ENCODE assay signal across 10 mouse cellular contexts in genomic region chr13:85430040-85430439, GRCm38 (mm10).
DNase-seq lines count a peak whose midpoint lies in the region; ATAC-seq and TF ChIP-seq lines count a peak whose summit lies in the region.
"Had no signal": no experiment of that assay in that cellular context is flagged by ENCODE, and none has a peak within 500 bp of the region (broad histone marks: within the 10 kb centered on the region; RNA-seq: fewer than 3 reads in every experiment).

No protein-coding gene starts in this region.

- H3K36me3 ChIP-seq in heart, embryonic 12.5 days, result no peaks in the 10 kb centered on the region
- no peaks in the 10 kb centered on the region for H3K36me3 ChIP-seq in C2C12 (ENCODE audit: control insufficient read depth, insufficient read depth)
- no peaks in the 10 kb centered on the region for H3K36me3 ChIP-seq in megakaryocyte, embryonic 14.5 days (replicated peaks; ENCODE audit: low read length)
- H3K36me3 ChIP-seq: hindbrain, embryonic 15.5 days; liver, embryonic 15.5 days had no signal

- H3K27me3 ChIP-seq in heart, embryonic 12.5 days (replicated peaks), result no peaks in the 10 kb centered on the region
- H3K27me3 ChIP-seq in C2C12 (ENCODE audit: control insufficient read depth, insufficient read depth, insufficient read length), result no peaks in the 10 kb centered on the region
- H3K27me3 ChIP-seq in megakaryocyte, embryonic 14.5 days (replicated peaks), result no peaks in the 10 kb centered on the region
- H3K27me3 ChIP-seq: hindbrain, embryonic 15.5 days; liver, embryonic 15.5 days had no signal

- no peak for TF ChIP-seq CTCF in C2C12 (IDR thresholded peaks at IDR 0.05; ENCODE audit: control insufficient read depth, insufficient read depth, insufficient read length)

- no peaks in the 10 kb centered on the region for H3K79me3 ChIP-seq in C2C12 (ENCODE audit: low read depth)

- ATAC-seq in heart, embryonic 12.5 days (ENCODE audit: insufficient number of reproducible peaks, low FRiP score), result no peak

- no peak overlapping the region for H3K4me3 ChIP-seq in heart, embryonic 12.5 days
- H3K4me3 ChIP-seq in C2C12 (ENCODE audit: insufficient read depth, poor library complexity, severe bottlenecking), result no peak overlapping the region
- H3K4me3 ChIP-seq in megakaryocyte, embryonic 14.5 days (replicated peaks), result peak overlapping the region; percentile 78
- H3K4me3 ChIP-seq: hindbrain, embryonic 15.5 days; liver, embryonic 15.5 days had no signal

- H3K9me3 ChIP-seq in heart, embryonic 12.5 days (replicated peaks), result no peaks in the 10 kb centered on the region
- H3K9me3 ChIP-seq in megakaryocyte, embryonic 14.5 days, result no peaks in the 10 kb centered on the region
- H3K9me3 ChIP-seq: hindbrain, embryonic 15.5 days; liver, embryonic 15.5 days had no signal

- H3K9ac ChIP-seq in heart, embryonic 12.5 days, result no peak overlapping the region
- H3K9ac ChIP-seq: hindbrain, embryonic 15.5 days; liver, embryonic 15.5 days had no signal

- H3K4me1 ChIP-seq in heart, embryonic 12.5 days (replicated peaks), result no peaks in the 10 kb centered on the region
- peaks cover 33% of the 10 kb centered on the region for H3K4me1 ChIP-seq in megakaryocyte, embryonic 14.5 days
- H3K4me1 ChIP-seq: hindbrain, embryonic 15.5 days; liver, embryonic 15.5 days had no signal

- H3K79me2 ChIP-seq in C2C12 (ENCODE audit: control insufficient read depth, insufficient read depth), result no peaks in the 10 kb centered on the region

- H3K4me2 ChIP-seq in heart, embryonic 12.5 days, result no peak overlapping the region
- H3K4me2 ChIP-seq: hindbrain, embryonic 15.5 days; liver, embryonic 15.5 days had no signal

- no peak overlapping the region for H3K27ac ChIP-seq in heart, embryonic 12.5 days (ENCODE audit: poor library complexity, severe bottlenecking)
- H3K27ac ChIP-seq: hindbrain, embryonic 15.5 days; liver, embryonic 15.5 days had no signal

- H3ac ChIP-seq in C2C12 (ENCODE audit: control insufficient read depth, insufficient read length, low read depth), result no peak overlapping the region

- 64% methylated on average over 3 of the region's 3 CpGs for WGBS in heart, embryonic 12.5 days

- peak; percentile 38 for DNase-seq in heart, adult 8-10 months (ENCODE audit: low spot score)
- DNase-seq in brain, adult 2 months (ENCODE audit: low read depth, low spot score), result peak; percentile 30
- DNase-seq in testis, postnatal 14 days (ENCODE audit: low spot score), result no peak
- DNase-seq in layer of hippocampus, postnatal 14 days (ENCODE audit: low spot score in 2 of 2), result no peak
- DNase-seq in retina, embryonic 14.5 days (ENCODE audit: low spot score), result no peak

TF ChIP-seq in C2C12, 6 proteins besides CTCF, POLR2A, EP300 and RAD21:
- TF ChIP-seq MAX (IDR thresholded peaks at IDR 0.05) (no peak), CEBPB (IDR thresholded peaks at IDR 0.05; ENCODE audit: low read depth) (no peak), USF1 (IDR thresholded peaks at IDR 0.05; ENCODE audit: low read depth) (peak; percentile 93), FOSL1 (IDR thresholded peaks at IDR 0.05; ENCODE audit: insufficient read depth, low read length, poor library complexity, severe bottlenecking) (peak; percentile 67), MYOG (IDR thresholded peaks at IDR 0.05; ENCODE audit: control insufficient read depth, extremely low read depth, insufficient read length) (no peak), MYOD1 (IDR thresholded peaks at IDR 0.05; ENCODE audit: control insufficient read depth, insufficient read length, low read depth) (peak; percentile 72)

Comparison
In these comparisons a context has a peak if more than half of its experiments do, and no peak if none do; other contexts are left out.
1. DNase-seq: peak in heart, adult 8-10 months (single experiment) and brain, adult 2 months (single experiment); none in testis, postnatal 14 days (single experiment), layer of hippocampus, postnatal 14 days (0 of 2) and retina, embryonic 14.5 days (single experiment).